Mouse (Mus musculus) kidney, adult 8-10 months (tissue): ENCODE measurements around the gene Acsl5.
A peak's percentile ranks its signal among the peaks of the same experiment; 100 is the strongest.

ENCODE experiments used
- DNase-seq, 2 experiments: peaks; one replicate each; pipeline ENCODE4 v3.0.0; 2022

Acsl5 gene

DNA sequence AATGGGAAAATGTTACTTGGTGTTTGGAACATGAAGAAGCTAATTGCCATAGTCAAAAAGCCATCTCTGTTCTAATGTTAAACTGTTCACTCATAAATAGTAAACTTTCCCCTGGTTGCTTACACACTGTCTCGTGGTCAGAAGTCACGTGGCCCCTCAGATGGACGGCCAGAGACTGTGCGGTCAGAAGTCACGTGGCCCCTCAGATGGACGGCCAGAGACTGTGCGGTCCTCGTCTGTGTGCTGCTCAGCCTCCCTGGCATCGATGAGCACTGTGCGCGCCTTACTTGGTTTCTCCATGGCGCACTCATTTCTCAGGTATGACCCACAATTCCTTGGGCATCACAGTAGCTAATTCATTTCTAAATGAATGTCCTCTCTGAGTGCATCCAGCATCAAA is 84.7 kb downstream of the Acsl5 start:
- DNase-seq: peak; percentile 45 to 68

DNA sequence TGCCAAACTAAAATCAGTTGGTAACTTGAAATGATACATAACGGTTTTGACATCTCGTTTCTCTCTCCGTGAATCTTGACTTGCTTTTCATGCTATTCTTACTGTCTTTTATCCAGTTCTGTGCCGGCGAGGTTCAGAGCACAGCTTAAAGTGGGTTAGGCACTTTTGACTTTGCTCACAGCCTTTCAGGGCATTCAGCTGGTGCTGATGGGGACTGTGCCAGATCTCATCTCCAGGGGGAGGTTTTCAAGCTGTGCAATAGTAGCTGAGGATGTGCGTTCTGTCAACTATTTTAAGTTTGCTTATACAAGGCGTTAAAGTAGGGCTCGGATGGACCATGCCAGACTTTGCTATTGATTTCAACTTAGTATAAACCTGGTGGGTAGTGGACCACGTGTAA is 85.3 kb downstream of the Acsl5 start:
- DNase-seq: no peak

DNA sequence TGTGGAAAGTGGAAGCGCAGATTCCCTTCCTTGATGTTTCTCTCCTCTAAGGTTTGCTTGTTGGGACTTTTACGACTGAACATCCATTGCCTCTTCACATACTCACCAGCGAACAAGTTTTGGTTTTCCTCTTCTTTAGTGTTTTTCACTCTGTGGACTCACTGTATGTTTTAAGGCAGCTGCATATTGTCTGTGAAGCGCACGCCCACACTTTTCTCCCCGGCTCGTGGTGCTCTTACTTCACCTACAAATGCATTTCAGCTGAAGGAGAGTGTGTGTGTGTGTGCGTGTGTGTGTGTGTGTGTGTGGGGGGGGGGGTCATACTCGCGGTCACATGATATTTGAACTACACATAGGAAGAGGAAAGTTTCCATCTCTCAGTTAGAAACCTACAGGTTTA is 85.9 kb downstream of the Acsl5 start:
- DNase-seq: no peak

- DNase-seq: no peak
Measured at GRCm38 (mm10) chr19:55340521-55340920, 88.8 kb downstream of the Acsl5 start.

- DNase-seq: no peak
Measured at GRCm38 (mm10) chr19:55341377-55341776, 89.6 kb downstream of the Acsl5 start.

GRCm38 (mm10) chr19:55342423-55342822 is 90.7 kb downstream of the Acsl5 start:
- no peak for DNase-seq

- DNase-seq: peak in 1 of 2 experiments; percentile 13
Measured at GRCm38 (mm10) chr19:55343274-55343673, 91.5 kb downstream of the Acsl5 start.
